Mouse (Mus musculus): ENCODE data around the gene Dnajc8. TPM values are rescaled to one million over a fixed set of nuclear protein-coding genes. Genes with fewer than 3 reads are reported as not detected.
A peak's percentile ranks its signal among the peaks of the same experiment; 100 is the strongest.

The Dnajc8 gene
- total and polyA plus RNA-seq, 3 experiments = 110 to 246 TPM; not detected in 1

- Histone ChIP-seq H3K27ac (ENCODE audit: control insufficient read depth, low read depth, low read length) (peak overlapping the region; percentile 8; the same call in 1 of the 2 replicates), H3K4me1 (ENCODE audit: control insufficient read depth in 1 of 2, insufficient read depth in 2 of 2, low read length in 2 of 2) (peaks cover 16 to 49% of the 10 kb centered on the region in 2 experiments), H3K9me3 (replicated peaks; ENCODE audit: insufficient read depth, low read length) (no peaks in the 10 kb centered on the region), H3K9ac (ENCODE audit: control insufficient read depth, low read depth, low read length, poor library complexity, severe bottlenecking) (no peak overlapping the region), H3K79me2 (ENCODE audit: control insufficient read depth, insufficient read depth, low read length, poor library complexity) (peaks cover 16% of the 10 kb centered on the region), H3K4me3 (ENCODE audit: control insufficient read depth in 1 of 2, insufficient read depth in 1 of 2, low read depth in 2 of 2, low read length in 2 of 2) (no peak overlapping the region), H3K27me3 (ENCODE audit: control insufficient read depth in 1 of 2, insufficient read depth in 2 of 2, low read length in 2 of 2) (no peaks in the 10 kb centered on the region), H3K36me3 (ENCODE audit: control insufficient read depth in 1 of 2, insufficient read depth in 2 of 2, low read length in 2 of 2) (peaks cover 0 to 42% of the 10 kb centered on the region in 2 experiments; a peak in 2 of 4 replicates)
- peak; percentile 89 for DNase-seq (ENCODE audit: low read depth, low spot score)
- TF ChIP-seq POLR2A (IDR thresholded peaks at IDR 0.05; ENCODE audit: control insufficient read depth in 1 of 2, insufficient read depth in 1 of 2, low read depth in 1 of 2, low read length in 2 of 2, poor library complexity in 1 of 2) (no peak), BHLHE40 (IDR thresholded peaks at IDR 0.05; ENCODE audit: borderline replicate concordance, low read depth, low read length) (no peak), RAD21 (IDR thresholded peaks at IDR 0.05; ENCODE audit: low read depth, low read length) (no peak), MYC (IDR thresholded peaks at IDR 0.05; ENCODE audit: low read depth, low read length) (no peak; the same call in 1 of the 2 replicates), E2F4 (IDR thresholded peaks at IDR 0.05; ENCODE audit: borderline replicate concordance, low read depth, low read length) (no peak), EP300 (IDR thresholded peaks at IDR 0.05; ENCODE audit: low read depth in 1 of 2, low read length in 2 of 2) (peak; percentile 81 to 86), ZNF384 (IDR thresholded peaks at IDR 0.05; ENCODE audit: low read depth, low read length) (no peak), ETS1 (IDR thresholded peaks at IDR 0.05; ENCODE audit: low read depth, low read length) (peak; percentile 55), MYB (IDR thresholded peaks at IDR 0.05; ENCODE audit: low read depth, low read length) (no peak), MAZ (IDR thresholded peaks at IDR 0.05; ENCODE audit: low read depth, low read length) (no peak), ZKSCAN1 (IDR thresholded peaks at IDR 0.05; ENCODE audit: low read depth, low read length) (no peak), ZC3H11A (IDR thresholded peaks at IDR 0.05; ENCODE audit: low read depth, low read length) (no peak), MAX (IDR thresholded peaks at IDR 0.05; ENCODE audit: low read length) (peak; percentile 36; the same call in 1 of the 2 replicates), USF1 (IDR thresholded peaks at IDR 0.05; ENCODE audit: low read depth, low read length) (no peak), POLR2AphosphoS5 (IDR thresholded peaks at IDR 0.05; ENCODE audit: borderline replicate concordance, low read depth, low read length) (no peak), MXI1 (IDR thresholded peaks at IDR 0.05; ENCODE audit: low read depth, low read length) (no peak), MAFK (IDR thresholded peaks at IDR 0.05; ENCODE audit: borderline replicate concordance, low read depth, low read length) (no peak; the same call in 1 of the 2 replicates), GABPA (IDR thresholded peaks at IDR 0.05; ENCODE audit: low read depth, low read length) (no peak), TCF12 (IDR thresholded peaks at IDR 0.05; ENCODE audit: low read depth, low read length) (peak; percentile 74; the same call in 1 of the 2 replicates), TBP (IDR thresholded peaks at IDR 0.05; ENCODE audit: low read depth, low read length) (peak; percentile 91), KAT2A (conservative IDR thresholded peaks at IDR 0.05; ENCODE audit: low read depth, low read length) (no peak), GATA1 (IDR thresholded peaks at IDR 0.05; ENCODE audit: low read depth, low read length) (peak; percentile 56), CTCF (IDR thresholded peaks at IDR 0.05 in 2 of 3, conservative IDR thresholded peaks at IDR 0.05 in 1 of 3; ENCODE audit: control insufficient read depth in 1 of 3, insufficient read depth in 1 of 3, low read depth in 2 of 3, low read length in 3 of 3, poor library complexity in 1 of 3, severe bottlenecking in 1 of 3) (no peak), SIN3A (IDR thresholded peaks at IDR 0.05; ENCODE audit: low read length) (no peak), TAL1 (IDR thresholded peaks at IDR 0.05; ENCODE audit: low read length) (peak; percentile 98), HCFC1 (IDR thresholded peaks at IDR 0.05; ENCODE audit: low read depth, low read length) (no peak), SMC3 (IDR thresholded peaks at IDR 0.05; ENCODE audit: low read depth, low read length) (no peak), NRF1 (IDR thresholded peaks at IDR 0.05; ENCODE audit: insufficient read depth, low read depth, low read length, poor library complexity, severe bottlenecking) (no peak), NELFE (IDR thresholded peaks at IDR 0.05; ENCODE audit: low read depth, low read length) (no peak), CHD2 (IDR thresholded peaks at IDR 0.05; ENCODE audit: low read length) (no peak), RCOR1 (IDR thresholded peaks at IDR 0.05; ENCODE audit: low read depth, low read length) (peak; percentile 55; the same call in 1 of the 2 replicates), POLR2AphosphoS2 (IDR thresholded peaks at IDR 0.05; ENCODE audit: low read length) (peak; percentile 71), ZMIZ1 (IDR thresholded peaks at IDR 0.05; ENCODE audit: low read depth, low read length) (no peak), CHD1 (IDR thresholded peaks at IDR 0.05; ENCODE audit: low read depth, low read length) (no peak), ELF1 (IDR thresholded peaks at IDR 0.05; ENCODE audit: low read depth, low read length) (no peak), USF2 (IDR thresholded peaks at IDR 0.05; ENCODE audit: borderline replicate concordance in 1 of 2, insufficient read depth in 1 of 2, low read depth in 1 of 2, low read length in 2 of 2) (no peak), JUND (IDR thresholded peaks at IDR 0.05; ENCODE audit: low read depth, low read length) (no peak; the same call in 1 of the 2 replicates)
These were observed 7.3 kb upstream of the Dnajc8 start for GRCm38 (mm10) chr4:132527917-132528522.
